ENCODE assay signal across 8 mouse cellular contexts in genomic region chr19:4099837-4100717, GRCm38 (mm10). TPM values are rescaled to one million over a fixed set of nuclear protein-coding genes. Genes with fewer than 3 reads are reported as not detected.
DNase-seq lines count a peak whose midpoint lies in the region; ATAC-seq and TF ChIP-seq lines count a peak whose summit lies in the region.

Gene Pitpnm1 (plus strand): TSS chr19:4099998.

- peak within 1 kb of the TSS; percentile 86 for H3K4me2 ChIP-seq in hindbrain, embryonic 14.5 days (replicated peaks)

- peak within 1 kb of the TSS; percentile 75 for H3K9ac ChIP-seq in hindbrain, embryonic 14.5 days

- 1% methylated on average over 53 of the region's 53 CpGs for WGBS in cerebellum, adult 2 months
- WGBS in hindbrain, embryonic 14.5 days, result under 1% methylated on average over 52 of the region's 53 CpGs
- 1% methylated on average over 53 of the region's 53 CpGs for WGBS in small intestine, adult 2 months

- peak within 1 kb of the TSS; percentile 85 for H3K4me3 ChIP-seq in G1E (ENCODE audit: low read depth, low read length)
- peak within 1 kb of the TSS; percentile 72 for H3K4me3 ChIP-seq in cerebellum, adult 2 months (replicated peaks; ENCODE audit: insufficient read depth, low read depth, low read length)
- H3K4me3 ChIP-seq in gastrocnemius, adult 2 months, result peak within 1 kb of the TSS; percentile 79
- H3K4me3 ChIP-seq in hindbrain, embryonic 14.5 days (replicated peaks; ENCODE audit: low read length), result peak within 1 kb of the TSS; percentile 64
- peak within 1 kb of the TSS; percentile 91 for H3K4me3 ChIP-seq in small intestine, adult 2 months (ENCODE audit: low read depth, low read length)

- ATAC-seq in G1E (ENCODE audit: extremely low read depth, insufficient number of reproducible peaks, low FRiP score, poor library complexity, severe bottlenecking), result no peak
- ATAC-seq in hindbrain, embryonic 14.5 days (ENCODE audit: low FRiP score), result no peak
- peak; percentile 23 for ATAC-seq in megakaryocyte, adult 5-6 weeks (ENCODE audit: poor library complexity, severe bottlenecking)
- no peak for ATAC-seq in megakaryocyte-erythroid progenitor cell, adult 5-6 weeks (replicated peaks; ENCODE audit: low FRiP score, low TSS enrichment, poor library complexity, severe bottlenecking)

- no peaks in the 10 kb centered on the region for H3K9me3 ChIP-seq in G1E (replicated peaks)
- H3K9me3 ChIP-seq in hindbrain, embryonic 14.5 days (ENCODE audit: control insufficient read depth, low read length), result no peaks in the 10 kb centered on the region

- H3K27me3 ChIP-seq in G1E (ENCODE audit: insufficient read depth, low read length), result no peaks in the 10 kb centered on the region; the same call in 1 of the 2 replicates
- no peaks in the 10 kb centered on the region for H3K27me3 ChIP-seq in cerebellum, adult 2 months (ENCODE audit: control insufficient read depth, insufficient read depth, low read length)
- peaks cover 9% of the 10 kb centered on the region; the same call in 1 of the 2 replicates for H3K27me3 ChIP-seq in hindbrain, embryonic 14.5 days (ENCODE audit: control insufficient read depth, insufficient read depth, low read length)
- H3K27me3 ChIP-seq in small intestine, adult 2 months (ENCODE audit: control insufficient read depth, insufficient read depth, low read length), result no peaks in the 10 kb centered on the region

- H3K4me1 ChIP-seq in G1E (ENCODE audit: insufficient read depth, low read depth, low read length), result peaks cover 56% of the 10 kb centered on the region
- H3K4me1 ChIP-seq in cerebellum, adult 2 months (ENCODE audit: control insufficient read depth, insufficient read depth, low read length), result peaks cover 34% of the 10 kb centered on the region
- peaks cover 48% of the 10 kb centered on the region for H3K4me1 ChIP-seq in hindbrain, embryonic 14.5 days (replicated peaks; ENCODE audit: control insufficient read depth, insufficient read depth, low read length)
- peaks cover 26% of the 10 kb centered on the region for H3K4me1 ChIP-seq in small intestine, adult 2 months (ENCODE audit: control insufficient read depth, insufficient read depth, insufficient read length, low read length)

- peak; percentile 83 for DNase-seq in G1E (ENCODE audit: low spot score)
- DNase-seq in cerebellum, adult 2 months, result peak; percentile 73 to 78
- DNase-seq in gastrocnemius, adult 2 months, result peak; percentile 89
- DNase-seq in hindbrain, embryonic 14.5 days (ENCODE audit: low spot score), result no peak
- peak in 1 of 2 experiments; percentile 84 for DNase-seq in left cerebral cortex, postnatal 10 days (ENCODE audit: extremely low spot score in 1 of 2, low spot score in 2 of 2)

- TF ChIP-seq CTCF in G1E (IDR thresholded peaks at IDR 0.05; ENCODE audit: low read depth, low read length), result no peak
- no peak for TF ChIP-seq CTCF in cerebellum, adult 2 months (IDR thresholded peaks at IDR 0.05; ENCODE audit: borderline replicate concordance, insufficient read depth, low read depth, low read length)
- no peak for TF ChIP-seq CTCF in gastrocnemius, adult 2 months (IDR thresholded peaks at IDR 0.05)
- no peak for TF ChIP-seq CTCF in small intestine, adult 2 months (IDR thresholded peaks at IDR 0.05; ENCODE audit: extremely low read depth, insufficient read length, insufficient replicate concordance, low read depth, low read length)

- intact Hi-C loops in gastrocnemius, adult 2 months (cut with DNase I), result loop anchor here (2.0 to 5.0 kb wide), 3 partner anchors 21 to 129 kb away; no protein-coding TSS in a partner anchor
- intact Hi-C loops in left cerebral cortex, postnatal 10 days (cut with DNase I), result loop anchor here (10.0 kb wide), 1 partner anchor 125 kb away; no protein-coding TSS in a partner anchor

- peaks cover 56% of the 10 kb centered on the region for H3K36me3 ChIP-seq in G1E (replicated peaks)
- peaks cover 5% of the 10 kb centered on the region for H3K36me3 ChIP-seq in hindbrain, embryonic 14.5 days (replicated peaks; ENCODE audit: control insufficient read depth, insufficient read depth)
- H3K36me3 ChIP-seq in small intestine, adult 2 months (ENCODE audit: control insufficient read depth, insufficient read depth, low read length), result peaks cover 22% of the 10 kb centered on the region

- TF ChIP-seq POLR2A in cerebellum, adult 2 months (IDR thresholded peaks at IDR 0.05; ENCODE audit: borderline replicate concordance, insufficient read depth, low read length), result no peak
- peak; percentile 71 for TF ChIP-seq POLR2A in small intestine, adult 2 months (IDR thresholded peaks at IDR 0.05; ENCODE audit: low read depth, low read length)

- H3K27ac ChIP-seq in cerebellum, adult 2 months (ENCODE audit: insufficient read depth, low read length), result peak within 1 kb of the TSS; percentile 94
- peak within 1 kb of the TSS; percentile 82 for H3K27ac ChIP-seq in gastrocnemius, adult 2 months
- peak within 1 kb of the TSS; percentile 53 for H3K27ac ChIP-seq in hindbrain, embryonic 14.5 days
- peak within 1 kb of the TSS; percentile 90 for H3K27ac ChIP-seq in small intestine, adult 2 months (ENCODE audit: insufficient read depth, low read depth, low read length)

RNA-seq across cellular contexts. Expression of gene Pitpnm1, which starts in this region (rescaled TPM):
- total RNA-seq in G1E (2014; fragmentation: Nextera tagmentation) (22.2 and 29.9 TPM in 2 replicates), G1E (2017) (12.9 and 17.8 TPM in 2 replicates)
- polyA plus RNA-seq in G1E (2012), result 48.7 and 61.2 TPM in 2 replicates
- polyA plus RNA-seq in cerebellum, adult 2 months (2012; rRNA removed), result 568 and 602 TPM in 2 replicates
- 1 to 10 TPM; 2.3 to 2.5 TPM for total RNA-seq in gastrocnemius, adult 2 months (2021)
- polyA plus RNA-seq in hindbrain, embryonic 14.5 days (2014; fragmentation: Nextera tagmentation; extraction: Ambion mirVana), result 70.0 and 74.7 TPM in 2 replicates
- 100 to 1,000 TPM; 234 to 237 TPM for total RNA-seq in left cerebral cortex, postnatal 10 days (2021)
- total RNA-seq in megakaryocyte, adult 5-6 weeks (2015), result 38.3 and 47.7 TPM in 2 replicates
- 30.2 and 38.9 TPM in 2 replicates for total RNA-seq in megakaryocyte, adult 5-6 weeks (2017)
- 108 and 197 TPM in 2 replicates for polyA plus RNA-seq in small intestine, adult 2 months (2012; rRNA removed)
- 42.3 and 44.1 TPM in 2 replicates for total RNA-seq in megakaryocyte-erythroid progenitor cell, adult 5-6 weeks (2014; fragmentation: Nextera tagmentation)
- 7.4 and 7.7 TPM in 2 replicates for total RNA-seq in megakaryocyte-erythroid progenitor cell, adult 5-6 weeks (2017)

Comparison
In these comparisons a context has a peak if more than half of its experiments do, and no peak if none do; other contexts are left out.
1. RNA of gene Pitpnm1 (total RNA-seq): 234 to 237 TPM in left cerebral cortex, postnatal 10 days; 7.4 to 44.1 TPM in megakaryocyte-erythroid progenitor cell, adult 5-6 weeks, 30.2 to 47.7 TPM in megakaryocyte, adult 5-6 weeks, 12.9 to 29.9 TPM in G1E and 2.3 to 2.5 TPM in gastrocnemius, adult 2 months; every median in the first group is over 4 times any median in the second.
2. Peak in every context shown above with its lines, with median percentiles within 50 percentile points of each other: H3K4me3 ChIP-seq and H3K27ac ChIP-seq.